Mouse (Mus musculus) T-helper 17 cell (primary cell): Measurements from ENCODE around the gene Tmem203.

Source experiments
- in situ Hi-C, 2 experiments: fragments of 300-600 bp; cut with MboI, MseI; formaldehyde crosslinking; loops; 1 replicate in 1 of 2; 2 replicates in 1 of 2; pipeline ENCODE4 v1.15.1; 2025; ENCODE audit warnings: high pct_unique_total_duplicates in 2 of 2

Tmem203 gene

GRCm38 (mm10) chr2:25289651-25290050 is 34.4 kb downstream of the Tmem203 start, which contains the start of gene Lrrc26:
Lrrc26 (plus strand) TSS chr2:25289915.
- in situ Hi-C loops = no loop called here

GRCm38 (mm10) chr2:25290101-25290815 is 35.0 kb downstream of the Tmem203 start:
- in situ Hi-C loops = no loop called here

- in situ Hi-C loops = no loop called here
Measured at GRCm38 (mm10) chr2:25290816-25291130, 35.5 kb downstream of the Tmem203 start.

GRCm38 (mm10) chr2:25291184-25292053 is 36.2 kb downstream of the Tmem203 start:
- in situ Hi-C loops = no loop called here

GRCm38 (mm10) chr2:25292054-25292544 is 36.9 kb downstream of the Tmem203 start:
- in situ Hi-C loops = no loop called here

- in situ Hi-C loops = no loop called here
Measured at GRCm38 (mm10) chr2:25292856-25293255, 37.6 kb downstream of the Tmem203 start.

- in situ Hi-C loops = no loop called here
Measured at GRCm38 (mm10) chr2:25293706-25294105, 38.5 kb downstream of the Tmem203 start.

- in situ Hi-C loops = no loop called here
Measured at GRCm38 (mm10) chr2:25297093-25297492, 41.9 kb downstream of the Tmem203 start.

- in situ Hi-C loops = no loop called here
Measured at GRCm38 (mm10) chr2:25298046-25298445, 42.8 kb downstream of the Tmem203 start.

- in situ Hi-C loops = no loop called here
Measured at GRCm38 (mm10) chr2:25303452-25303851, 48.2 kb downstream of the Tmem203 start.

GRCm38 (mm10) chr2:25303931-25304656 is 48.9 kb downstream of the Tmem203 start:
- in situ Hi-C loops = no loop called here

- in situ Hi-C loops = no loop called here
Measured at GRCm38 (mm10) chr2:25304657-25305541, 49.7 kb downstream of the Tmem203 start.
